Mouse (Mus musculus) small intestine, adult 2 months (tissue): ENCODE data around the gene Mxi1. TPM values are rescaled to one million over a fixed set of nuclear protein-coding genes. Genes with fewer than 3 reads are reported as not detected.
"Not testable (repeated sequence)": the region's sequence is repeated elsewhere in the genome, so short reads cannot be mapped to it uniquely, and the experiment has no call there.

Experiments used
- H3K27ac ChIP-seq: fragments of 200-500 bp; 2 replicates; pipeline ENCODE4 v1.5.1; 2012; ENCODE audit warnings: low read depth, low read length, control low read depth, inconsistent platforms; ENCODE audit not compliant: insufficient read depth
- H3K27me3 ChIP-seq: fragments of 200-500 bp; 2 replicates; pipeline ENCODE4 v1.6.1; 2012; ENCODE audit warnings: mild to moderate bottlenecking, moderate library complexity, low read length, inconsistent platforms; ENCODE audit not compliant: control insufficient read depth, insufficient read depth
- H3K36me3 ChIP-seq: fragments of 200-500 bp; 2 replicates; pipeline ENCODE4 v1.6.1; 2012; ENCODE audit warnings: mild to moderate bottlenecking, low read length, control low read depth, inconsistent platforms; ENCODE audit not compliant: control insufficient read depth, insufficient read depth
- H3K4me1 ChIP-seq: fragments of 200-500 bp; 2 replicates; pipeline ENCODE4 v1.6.1; 2012; ENCODE audit warnings: low read length, inconsistent platforms, mixed read lengths; ENCODE audit not compliant: control insufficient read depth, insufficient read depth, insufficient read length
- H3K4me3 ChIP-seq: fragments of 200-500 bp; 2 replicates; pipeline ENCODE4 v1.5.1; 2012; ENCODE audit warnings: low read depth, mild to moderate bottlenecking, control low read depth, inconsistent platforms, low read length, moderate library complexity
- CTCF ChIP-seq: fragments of 200-500 bp; IDR thresholded peaks from 2 replicates; pipeline ENCODE4 v1.5.1; 2012; ENCODE audit warnings: low read depth, mild to moderate bottlenecking, control low read depth, inconsistent platforms, low read length, moderate library complexity, mixed read lengths; ENCODE audit not compliant: insufficient replicate concordance, insufficient read length; ENCODE audit errors: extremely low read depth
- POLR2A ChIP-seq: fragments of 200-500 bp; IDR thresholded peaks from 2 replicates; pipeline ENCODE4 v1.6.1; 2012; ENCODE audit warnings: low read depth, mild to moderate bottlenecking, control low read depth, inconsistent platforms, low read length, moderate library complexity
- WGBS: fragments of 180-500 bp; shearing (Covaris S2); methylation state at CpG from one replicate; pipeline ENCODE4 v1.1.7; 2018; 5-methylcytosine and 5-hydroxymethylcytosine counted together
- polyA plus RNA-seq: library from polyadenylated mRNA; depleted of rRNA; stranded (reverse); fragments of >200 nt; gene quantifications from 2 replicates; pipeline ENCODE4 v1.2.3, GENCODE M21; 2012

The Mxi1 gene
- polyA plus RNA-seq, 1 experiment, result 66.0 TPM

GRCm38 (mm10) chr19:53392781-53393343, 82.5 kb downstream of the Mxi1 start:
- Histone ChIP-seq H3K27ac (no peak overlapping the region), H3K4me1 (peaks cover 7% of the 10 kb centered on the region; the same call in 1 of the 2 replicates), H3K36me3 (peaks cover 8% of the 10 kb centered on the region), H3K4me3 (no peak overlapping the region), H3K27me3 (no peaks in the 10 kb centered on the region)
- 27% methylated on average over 8 of the region's 8 CpGs for WGBS
- TF ChIP-seq CTCF, result no peak
- TF ChIP-seq POLR2A, result no peak

- TF ChIP-seq CTCF (no peak), POLR2A (no peak)
- H3K4me3 ChIP-seq, result no peak overlapping the region
Measured at GRCm38 (mm10) chr19:53393646-53394045, 83.3 kb downstream of the Mxi1 start.

GRCm38 (mm10) chr19:53394552-53394951, 84.2 kb downstream of the Mxi1 start:
- Histone ChIP-seq H3K4me1 (peaks cover 7% of the 10 kb centered on the region; the same call in 1 of the 2 replicates), H3K4me3 (no peak overlapping the region), H3K36me3 (no peaks in the 10 kb centered on the region), H3K27me3 (no peaks in the 10 kb centered on the region), H3K27ac (no peak overlapping the region)
- WGBS, result 10% methylated on average over 7 of the region's 7 CpGs
- no peak for TF ChIP-seq POLR2A
- TF ChIP-seq CTCF, result peak; percentile 16; the same call in 1 of the 2 replicates

More at GRCm38 (mm10) chr19:53393646-53394045, 83.3 kb downstream of the Mxi1 start:
- peaks cover 2% of the 10 kb centered on the region; the same call in 1 of the 2 replicates for H3K36me3 ChIP-seq
- H3K27ac ChIP-seq, result no peak overlapping the region
- peaks cover 7% of the 10 kb centered on the region; the same call in 1 of the 2 replicates for H3K4me1 ChIP-seq
- no peaks in the 10 kb centered on the region for H3K27me3 ChIP-seq

GRCm38 (mm10) chr19:53394956-53395355, 84.6 kb downstream of the Mxi1 start:
- H3K36me3 ChIP-seq, H3K4me1 ChIP-seq, H3K27ac ChIP-seq, H3K27me3 ChIP-seq, H3K4me3 ChIP-seq: not testable (repeated sequence)
- 54% methylated on average over 3 of the region's 3 CpGs for WGBS

GRCm38 (mm10) chr19:53395805-53396204, 85.5 kb downstream of the Mxi1 start:
- H3K4me1 ChIP-seq, H3K36me3 ChIP-seq, H3K4me3 ChIP-seq, H3K27ac ChIP-seq, H3K27me3 ChIP-seq: not testable (repeated sequence)
- 75% methylated on average over 5 of the region's 5 CpGs for WGBS

- Histone ChIP-seq H3K36me3 (no peaks in the 10 kb centered on the region), H3K27me3 (no peaks in the 10 kb centered on the region), H3K27ac (no peak overlapping the region), H3K4me3 (no peak overlapping the region), H3K4me1 (peaks cover 3% of the 10 kb centered on the region; the same call in 1 of the 2 replicates)
- no peak for TF ChIP-seq CTCF
- TF ChIP-seq POLR2A, result no peak
- WGBS, result 78% methylated on average over 12 of the region's 12 CpGs
Measured at GRCm38 (mm10) chr19:53397451-53398233, 87.3 kb downstream of the Mxi1 start.

- H3K27ac ChIP-seq, result no peak overlapping the region
- no peaks in the 10 kb centered on the region for H3K27me3 ChIP-seq
- WGBS, result 79% methylated on average over 4 of the region's 4 CpGs
- no peak overlapping the region for H3K4me3 ChIP-seq
- H3K4me1 ChIP-seq, result no peaks in the 10 kb centered on the region
- TF ChIP-seq CTCF (no peak), POLR2A (no peak)
- no peaks in the 10 kb centered on the region for H3K36me3 ChIP-seq
Measured at GRCm38 (mm10) chr19:53399213-53399612, 88.9 kb downstream of the Mxi1 start.
